Mouse (Mus musculus) heart, embryonic 16.5 days (tissue): Measurements from ENCODE around the gene Epm2a. TPM values are rescaled to one million over a fixed set of nuclear protein-coding genes. Genes with fewer than 3 reads are reported as not detected.

Experiments used
- ATAC-seq: fragments of 200-750 bp; cut with Nextera tagmentation; replicated peaks from 2 replicates; pipeline ENCODE4 v1.8.0; 2017; ENCODE audit warnings: moderate number of reproducible peaks; ENCODE audit not compliant: insufficient read depth, low FRiP score; ENCODE audit errors: extremely low read depth
- H3K27ac ChIP-seq: fragments of 300-500 bp; sonication (generic); 2 replicates; pipeline ENCODE4 v1.5.1; 2014; ENCODE audit warnings: mild to moderate bottlenecking, low read length, control low read depth, moderate library complexity
- H3K27me3 ChIP-seq: fragments of 300-500 bp; sonication (generic); 2 replicates; pipeline ENCODE4 v1.6.1; 2014; ENCODE audit warnings: low read length, mixed read lengths; ENCODE audit not compliant: control insufficient read depth, insufficient read depth
- H3K36me3 ChIP-seq: fragments of 300-500 bp; sonication (generic); 2 replicates; pipeline ENCODE4 v1.6.1; 2014; ENCODE audit not compliant: control insufficient read depth, insufficient read depth
- H3K4me1 ChIP-seq: fragments of 300-500 bp; sonication (generic); 2 replicates; pipeline ENCODE4 v1.6.1; 2014; ENCODE audit warnings: low read length, mixed read lengths; ENCODE audit not compliant: control insufficient read depth, insufficient read depth
- H3K4me2 ChIP-seq: fragments of 300-500 bp; sonication (generic); 2 replicates; pipeline ENCODE4 v1.6.1; 2014; ENCODE audit warnings: low read depth, mild to moderate bottlenecking, control low read depth, low read length
- H3K4me3 ChIP-seq: fragments of 300-500 bp; sonication (generic); 2 replicates; pipeline ENCODE4 v1.5.1; 2014; ENCODE audit warnings: mild to moderate bottlenecking, control low read depth, low read length
- H3K9ac ChIP-seq: fragments of 300-500 bp; sonication (generic); 2 replicates; pipeline ENCODE4 v1.6.1; 2014; ENCODE audit warnings: low read length, control low read depth
- H3K9me3 ChIP-seq: fragments of 300-500 bp; sonication (generic); replicated peaks from 2 replicates; pipeline ENCODE4 v1.6.1; 2016; ENCODE audit warnings: low read length; ENCODE audit not compliant: control insufficient read depth
- whole genome bisulfite sequencing: fragments of 180-500 bp; shearing (Covaris S2); extraction: QIAGEN DNeasy Blood & Tissue Kit; methylation state at CpG from one replicate; pipeline ENCODE4 v1.1.7; 2014; 5-methylcytosine and 5-hydroxymethylcytosine counted together
- polyA plus RNA-seq: library from polyadenylated mRNA; unstranded; fragments of >200 nt; fragmentation: Nextera tagmentation; extraction: Ambion mirVana; gene quantifications from 2 replicates; pipeline ENCODE4 v1.2.1, GENCODE M21; 2015

Gene Epm2a
- polyA plus RNA-seq, 1 experiment from 2014 or later = 0.91 TPM

DNA sequence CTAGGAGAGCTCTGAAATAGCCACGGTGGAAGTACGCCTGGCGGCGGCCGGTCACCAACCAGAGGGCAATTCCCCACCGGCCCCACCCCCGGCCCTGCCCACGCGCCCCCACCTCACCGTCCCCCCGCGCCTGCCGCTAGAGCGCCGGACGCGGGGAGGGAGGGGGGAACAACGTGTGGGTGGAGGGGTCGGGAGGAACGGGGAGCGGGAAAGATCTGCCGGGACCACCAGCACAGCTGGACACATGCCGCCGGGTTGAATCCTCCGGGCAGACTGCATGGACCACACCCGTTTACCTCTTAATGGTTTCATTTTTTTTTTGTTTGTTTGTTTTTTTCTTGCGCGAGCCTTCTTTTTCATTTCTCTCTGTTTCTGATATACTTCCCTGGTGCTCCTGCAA, 148.8 kb downstream of the Epm2a start:
- no peak overlapping the region for H3K9ac ChIP-seq
- no peak overlapping the region for H3K4me3 ChIP-seq
- no peak overlapping the region for H3K4me2 ChIP-seq
- H3K27me3 ChIP-seq = no peaks in the 10 kb centered on the region
- H3K4me1 ChIP-seq = no peaks in the 10 kb centered on the region
- WGBS = 41% methylated on average over 28 of the region's 28 CpGs
- peaks cover 6% of the 10 kb centered on the region for H3K9me3 ChIP-seq
- no peak overlapping the region for H3K27ac ChIP-seq
- no peaks in the 10 kb centered on the region for H3K36me3 ChIP-seq
- peak; percentile 100 for ATAC-seq

Other genes starting within 250 kb of the Epm2a start
- gene Shprh, start 194.0 kb upstream of the Epm2a start, polyA plus RNA-seq = 9.7 and 10.4 TPM in 2 replicates
- 32.6 and 34.4 TPM in 2 replicates for gene Fbxo30, start 62.1 kb upstream of the Epm2a start, polyA plus RNA-seq